Mouse (Mus musculus) spleen, adult 2 months (tissue): ENCODE measurements around the gene Abcb6.

ENCODE experiments used
- CTCF ChIP-seq: fragments of 200-500 bp; IDR thresholded peaks from 2 replicates; pipeline ENCODE4 v1.5.1; 2011; ENCODE audit warnings: mild to moderate bottlenecking, inconsistent platforms; ENCODE audit not compliant: insufficient read depth, insufficient read length, insufficient replicate concordance; ENCODE audit errors: extremely low read depth
- POLR2A ChIP-seq: fragments of 200-500 bp; IDR thresholded peaks from 2 replicates; pipeline ENCODE4 v1.6.1; 2011; ENCODE audit warnings: low read depth, low read length, inconsistent platforms

- no peak for TF ChIP-seq CTCF
- TF ChIP-seq POLR2A, result no peak
Observed at GRCm38 (mm10) chr1:75159540-75160255, 20.5 kb downstream of the Abcb6 start.
